Mouse (Mus musculus) c-Kit-positive CD71-negative TER-119-negative erythroid progenitor cells, embryonic 14.5 days (primary cell): ENCODE measurements at regions not wholly inside any gene's neighbourhood (a gene's known extent, or its start where the extent isn't known, plus 50 kb on each side); places are given as distances from the start of the nearest gene placed in this dataset.
A peak's percentile ranks its signal among the peaks of the same experiment; 100 is the strongest.

Source experiments
- DNase-seq: peaks from one replicate; pipeline ENCODE4 v3.0.0-alpha.2; 2013; ENCODE audit warnings: low read depth

DNA sequence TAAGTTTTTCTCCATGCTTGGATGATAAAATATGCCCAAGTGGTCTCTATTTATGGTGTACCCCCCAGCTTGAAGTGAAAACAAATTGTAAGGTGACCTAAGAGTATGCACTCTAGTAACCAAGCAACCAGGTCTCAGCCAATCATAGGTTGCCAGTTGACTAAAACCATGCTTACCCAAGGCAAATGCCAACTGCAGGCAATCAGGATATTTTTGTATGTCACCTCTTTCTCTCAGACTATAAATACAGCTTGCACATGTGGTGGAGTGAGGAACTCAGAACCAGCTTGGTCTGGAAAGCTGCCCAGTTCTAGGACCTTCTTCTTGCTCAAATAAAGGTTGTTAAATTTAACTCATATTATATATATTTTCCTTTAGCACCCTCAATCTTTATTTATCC is 476.0 kb upstream of the Gm26657 start:
- DNase-seq: no peak

DNA sequence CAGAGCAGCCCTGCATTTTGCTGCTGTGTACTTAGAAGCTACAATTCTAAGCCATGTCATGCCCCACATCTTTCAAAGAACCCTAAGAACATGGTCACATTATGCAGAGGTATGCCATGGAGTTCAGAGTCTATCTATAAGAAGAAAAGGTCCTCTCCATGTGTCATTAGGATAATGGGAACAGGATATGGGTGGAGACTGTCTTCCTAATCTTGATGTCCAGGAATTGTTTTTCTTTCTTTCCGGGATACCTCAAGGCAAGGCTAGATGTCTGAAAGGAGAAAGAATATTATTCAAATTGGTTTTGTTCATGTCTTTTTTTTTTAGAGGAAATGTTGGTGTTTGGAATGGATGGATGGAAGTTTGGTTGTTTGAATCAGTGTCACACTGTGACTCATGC is 477.3 kb upstream of the Gm26657 start:
- no peak for DNase-seq

DNA sequence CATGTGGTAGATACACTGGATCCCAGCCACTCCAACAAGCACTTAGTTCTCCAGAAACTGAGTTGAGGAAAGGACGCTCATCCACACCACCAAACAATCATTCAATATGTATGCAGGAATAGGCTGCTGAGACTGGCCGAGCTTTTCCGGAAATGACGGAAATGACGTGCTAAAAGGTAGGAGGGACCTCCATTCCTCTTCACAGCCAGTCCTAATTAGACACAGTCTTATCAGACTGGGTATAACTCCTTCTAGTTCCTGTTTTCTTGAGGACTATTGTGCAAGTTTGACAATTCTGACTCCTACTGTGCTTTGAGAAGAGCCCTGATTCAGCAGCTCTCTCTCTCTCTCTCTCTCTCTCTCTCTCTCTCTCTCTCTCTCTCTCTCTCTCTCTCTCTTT is 477.9 kb upstream of the Gm26657 start:
- peak; percentile 3 for DNase-seq

DNA sequence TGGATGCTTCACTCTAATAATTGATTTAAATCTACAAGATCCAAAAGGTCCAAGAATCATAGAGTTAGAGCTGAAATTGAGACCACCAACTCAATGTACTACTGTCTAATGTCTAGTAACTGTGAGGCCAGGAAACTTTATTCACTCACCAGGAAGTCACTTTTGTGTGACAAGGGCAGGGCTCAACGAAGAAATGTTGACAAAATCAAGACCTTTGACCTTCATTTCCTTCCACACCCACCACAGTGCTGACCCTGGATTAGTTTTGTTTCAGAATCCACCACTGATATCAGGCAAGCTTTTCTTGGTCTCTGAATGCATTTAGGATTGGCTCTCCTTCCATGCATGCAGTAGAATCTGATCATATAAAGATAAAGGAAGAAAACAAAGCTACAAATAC is 487.5 kb upstream of the Gm26657 start:
- DNase-seq: no peak

DNA sequence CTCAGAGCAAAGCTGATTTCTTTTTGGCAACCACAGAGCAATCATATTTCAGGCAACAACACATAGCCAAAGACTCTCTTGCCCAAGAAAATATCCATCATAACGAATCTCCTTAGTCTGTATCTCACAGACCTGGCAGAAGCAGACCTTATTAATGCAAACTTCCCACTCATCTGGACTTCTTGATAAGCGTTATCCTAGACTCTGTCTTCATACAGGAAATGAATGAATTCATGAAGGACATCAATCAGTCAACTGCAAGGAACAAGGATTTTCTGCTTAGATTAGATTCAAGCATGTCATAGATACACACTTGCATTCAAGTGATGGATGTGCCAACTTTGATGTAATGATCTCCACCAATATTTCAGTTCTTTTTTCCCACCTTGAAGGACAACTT is 488.1 kb upstream of the Gm26657 start:
- DNase-seq: no peak

DNA sequence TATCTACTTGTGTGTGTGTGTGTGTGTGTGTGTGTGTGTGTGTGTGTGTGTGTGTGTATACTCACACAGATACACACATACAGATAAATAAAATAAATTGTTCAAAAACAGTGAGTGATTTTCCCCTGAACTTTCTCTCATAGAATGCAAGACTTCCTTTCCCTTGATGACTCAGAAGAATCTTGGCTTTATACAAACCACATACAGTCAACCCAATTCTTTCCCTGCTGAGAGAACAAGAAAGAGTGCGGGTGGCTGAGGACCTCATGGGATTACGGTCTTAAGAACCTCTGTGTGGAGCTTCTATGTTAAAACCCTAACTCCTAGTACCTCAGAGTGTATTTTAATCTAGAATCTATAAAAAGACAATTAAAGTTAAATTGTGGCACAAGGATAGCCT is 489.3 kb upstream of the Gm26657 start:
- DNase-seq: no peak

DNA sequence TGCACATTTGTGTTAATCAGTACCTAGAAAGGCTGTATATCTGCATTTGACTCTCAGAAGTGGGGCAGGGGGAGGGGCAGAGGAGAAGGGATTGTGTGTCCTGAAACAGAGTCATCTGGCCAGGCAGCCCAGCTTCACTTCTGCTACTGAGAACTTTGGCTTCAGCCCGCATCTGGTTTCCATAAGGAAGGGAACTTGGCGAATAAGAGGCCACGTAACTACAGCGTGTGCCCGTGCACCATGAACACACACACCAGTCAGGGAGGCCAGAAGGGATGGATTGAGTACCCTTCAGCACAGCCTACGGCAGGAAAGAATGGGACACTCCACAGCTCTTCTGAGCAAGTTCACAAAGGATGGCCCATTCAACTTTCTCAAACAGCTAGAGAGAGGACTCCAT is 496.0 kb upstream of the Gm26657 start:
- no peak for DNase-seq

DNA sequence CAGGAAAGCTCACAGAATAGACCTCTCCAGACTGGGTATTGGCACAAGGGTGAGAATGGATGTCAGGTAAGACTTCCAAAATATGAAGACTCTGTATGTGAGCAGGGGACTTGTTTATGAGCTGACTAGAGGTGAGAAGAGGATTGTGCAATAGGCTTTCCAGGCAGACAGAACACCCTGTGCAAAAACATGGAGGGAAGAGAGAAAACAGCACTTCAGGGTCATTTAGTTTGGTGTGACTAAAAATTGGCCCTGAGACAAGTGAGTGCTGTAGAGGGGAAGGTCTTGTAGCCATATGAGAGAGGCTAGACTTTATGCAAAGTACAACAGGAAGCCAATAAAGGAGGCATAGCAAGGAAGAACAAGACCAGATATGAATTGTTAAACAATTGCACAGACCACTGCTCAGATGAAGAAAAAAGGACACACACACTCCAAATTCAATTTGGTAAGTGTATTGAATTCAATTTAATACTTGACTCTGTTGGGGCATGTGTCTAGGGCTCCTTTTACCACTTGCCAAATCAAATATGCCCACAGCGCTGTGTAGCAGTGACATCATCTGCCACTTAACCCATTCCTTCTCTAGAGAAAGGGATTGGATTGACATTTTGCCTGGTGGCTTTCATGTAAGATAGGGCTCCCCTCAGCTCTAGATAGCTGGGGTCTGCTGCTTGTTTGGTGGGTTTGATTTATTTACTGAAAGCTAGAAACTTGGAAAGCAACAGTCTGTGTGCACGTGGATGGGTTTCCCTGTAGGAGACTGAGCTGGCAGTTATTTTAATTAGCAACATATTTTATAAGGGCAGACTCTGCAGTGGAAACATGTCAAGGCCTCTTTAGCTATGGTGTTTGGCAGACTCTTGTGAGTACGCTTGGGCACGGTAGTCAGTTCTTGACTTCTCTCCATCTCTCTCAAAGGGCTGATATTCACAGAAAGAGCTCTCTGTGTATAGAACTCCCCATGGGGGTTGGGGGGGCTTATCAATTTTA is 501.1 kb upstream of the Gm26657 start:
- DNase-seq: no peak

DNA sequence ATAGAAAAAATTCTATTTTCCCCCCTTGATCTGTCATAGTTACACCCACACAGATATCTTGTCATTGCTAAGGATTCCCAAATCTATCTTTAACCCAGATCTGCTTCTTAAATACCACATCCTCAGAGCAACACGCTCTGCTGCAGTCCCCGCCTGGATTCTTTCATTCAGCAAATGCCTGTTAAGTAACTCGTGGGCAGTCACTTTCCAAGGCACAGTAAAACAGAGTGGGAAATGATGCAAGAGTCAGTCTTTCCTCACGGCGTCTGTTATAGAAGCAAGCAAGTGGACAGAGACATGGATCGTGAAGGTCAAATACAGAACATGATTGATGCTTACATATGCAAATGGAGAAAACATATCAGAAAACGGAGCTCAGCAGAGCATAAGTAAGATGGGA is 508.5 kb upstream of the Gm26657 start:
- no peak for DNase-seq

DNA sequence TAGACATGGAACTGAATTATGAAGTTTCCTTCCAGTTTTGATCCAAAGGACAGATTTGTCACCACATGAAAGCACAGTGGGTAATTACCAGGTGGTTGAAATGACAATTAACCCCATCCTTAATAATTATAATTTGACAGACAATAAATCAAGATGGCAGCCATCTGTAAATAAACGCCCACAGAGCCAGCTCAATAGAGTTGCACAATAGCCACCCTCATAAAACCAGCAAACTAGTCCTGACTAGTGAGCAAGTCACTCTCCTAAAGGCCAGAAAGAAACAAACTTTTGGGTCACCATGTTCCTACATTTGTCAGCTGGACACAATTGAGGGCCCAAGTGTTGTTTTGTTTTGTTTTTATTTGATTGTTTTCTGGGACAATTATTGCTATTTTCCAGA is 509.4 kb upstream of the Gm26657 start:
- DNase-seq: no peak

DNA sequence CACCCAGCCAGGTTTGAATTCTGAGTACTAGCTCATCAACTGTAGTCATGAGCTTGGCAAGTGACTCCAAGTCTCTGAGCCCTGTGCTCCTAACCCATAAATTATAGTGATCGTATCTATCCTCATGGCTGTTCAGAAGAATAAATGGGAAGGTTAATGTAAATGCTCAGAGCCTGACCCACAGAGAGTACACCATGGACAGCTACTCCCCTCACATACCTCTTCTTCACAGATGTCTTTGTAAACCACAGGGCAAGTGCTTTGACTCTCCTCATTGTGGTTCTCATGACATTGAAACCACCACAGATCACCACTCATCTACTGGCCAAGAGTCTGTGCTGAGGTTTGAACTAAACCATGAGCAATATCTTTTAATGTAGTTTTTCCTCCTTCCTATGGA is 513.4 kb upstream of the Gm26657 start:
- no peak for DNase-seq

DNA sequence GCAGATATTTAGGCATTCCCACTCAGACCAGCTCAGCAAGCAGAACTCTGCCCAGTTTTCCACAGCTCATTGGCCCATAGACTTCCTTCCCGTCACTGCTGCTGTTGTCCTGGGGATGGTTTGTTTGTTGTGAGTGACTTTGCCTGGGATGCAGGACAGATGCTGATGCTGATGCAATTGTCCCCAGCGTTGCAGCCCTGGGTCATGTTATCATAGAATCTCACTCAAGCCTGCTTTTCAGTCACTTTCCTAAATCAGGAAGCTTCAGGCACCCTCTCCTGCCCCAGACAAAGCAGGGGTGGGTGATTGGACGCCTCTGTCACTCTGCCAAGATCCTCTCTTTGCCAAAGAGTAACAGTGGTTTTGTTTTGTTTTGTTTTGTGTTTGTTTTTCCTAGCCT is 515.3 kb upstream of the Gm26657 start:
- DNase-seq: no peak

DNA sequence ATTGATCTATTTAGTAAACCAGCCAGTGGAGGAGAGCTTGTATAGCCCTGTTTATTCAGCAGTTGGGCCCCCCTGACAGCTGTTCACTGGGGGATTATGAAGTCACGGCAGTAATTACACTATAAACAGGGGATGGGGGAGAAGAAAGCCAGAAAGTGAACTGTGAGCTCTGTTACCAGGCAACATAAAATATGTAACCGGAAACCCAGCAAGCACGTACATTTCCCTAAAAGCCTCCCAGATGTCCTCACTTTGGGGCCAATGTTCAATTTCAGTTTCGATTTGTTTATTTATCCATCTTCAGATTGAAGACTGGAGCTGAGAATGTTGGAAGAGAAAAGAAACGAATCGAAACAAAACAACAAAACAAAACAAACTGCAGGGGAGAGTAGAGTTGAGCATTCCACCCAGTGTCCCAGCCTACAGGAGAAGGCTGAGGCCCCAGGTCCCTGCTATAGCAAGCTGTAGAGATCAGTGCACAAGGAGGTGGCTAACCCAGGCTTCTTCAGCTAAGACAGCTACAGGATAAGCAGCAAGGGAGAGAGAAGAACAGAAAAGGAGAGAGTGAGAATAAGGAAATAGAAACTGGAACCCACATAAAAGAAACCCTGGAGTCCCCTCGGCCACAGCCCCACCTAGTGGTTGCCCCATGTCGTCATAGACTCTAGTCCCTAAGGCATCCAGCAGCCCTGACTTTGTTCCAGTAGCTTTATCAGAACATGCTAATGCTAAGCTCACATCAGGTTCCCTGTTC is 517.7 kb upstream of the Gm26657 start:
- DNase-seq: peak; percentile 42

DNA sequence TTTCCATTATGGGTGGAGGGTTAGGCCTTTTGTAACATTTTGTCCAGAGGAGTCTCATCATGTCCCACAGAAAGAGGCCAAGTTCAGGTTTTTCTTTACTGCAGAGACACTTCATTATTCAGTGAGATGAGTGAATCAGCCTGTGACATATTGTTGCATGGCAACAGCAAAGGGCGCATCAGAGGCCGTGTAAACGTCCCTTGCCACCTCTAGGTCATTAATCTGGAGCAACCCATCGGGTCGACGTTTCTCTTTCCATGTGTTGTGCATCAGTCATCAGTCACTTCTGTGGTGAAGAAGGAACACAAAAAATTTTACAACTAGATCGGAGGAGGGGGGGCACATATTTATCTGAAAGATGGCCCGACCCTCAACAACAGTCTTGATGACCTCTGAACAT is 519.3 kb upstream of the Gm26657 start:
- no peak for DNase-seq

DNA sequence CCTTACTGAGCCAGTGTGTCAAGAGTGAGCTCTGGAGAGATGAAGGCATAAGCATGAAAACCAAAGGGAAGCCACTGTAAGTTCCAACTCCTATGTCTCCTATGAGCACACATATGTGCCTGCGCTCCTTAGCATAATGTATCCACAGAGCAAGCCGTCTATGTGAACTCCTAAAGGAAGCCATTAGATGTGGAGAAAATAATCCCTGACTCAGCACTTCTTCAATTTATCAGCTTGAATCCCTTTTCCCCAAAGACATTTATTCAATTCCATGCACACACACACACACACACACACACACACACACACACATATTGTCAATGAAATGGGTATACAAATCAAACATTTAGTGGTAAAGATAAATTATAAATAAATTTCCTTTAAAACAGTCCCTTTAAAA is 530.4 kb upstream of the Gm26657 start:
- DNase-seq: no peak

DNA sequence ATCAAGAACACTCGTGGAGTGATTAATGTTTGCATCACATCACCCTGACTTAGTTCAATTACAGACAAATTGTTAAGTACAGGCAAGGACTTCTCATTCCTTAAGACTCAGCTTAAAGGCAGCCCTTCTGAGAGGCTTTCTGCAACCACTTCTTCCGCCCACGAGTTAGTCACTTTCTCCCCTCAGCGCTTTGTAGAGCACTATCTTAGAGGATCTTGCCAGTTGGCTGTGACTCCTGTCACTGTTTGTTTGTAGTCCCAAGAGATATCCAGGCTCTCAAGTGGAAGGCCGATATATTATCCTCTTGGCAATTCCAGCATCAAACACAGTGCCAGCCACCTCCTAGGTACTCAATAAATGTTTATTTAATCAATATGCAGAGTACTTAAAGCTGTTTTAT is 532.1 kb upstream of the Gm26657 start:
- no peak for DNase-seq

DNA sequence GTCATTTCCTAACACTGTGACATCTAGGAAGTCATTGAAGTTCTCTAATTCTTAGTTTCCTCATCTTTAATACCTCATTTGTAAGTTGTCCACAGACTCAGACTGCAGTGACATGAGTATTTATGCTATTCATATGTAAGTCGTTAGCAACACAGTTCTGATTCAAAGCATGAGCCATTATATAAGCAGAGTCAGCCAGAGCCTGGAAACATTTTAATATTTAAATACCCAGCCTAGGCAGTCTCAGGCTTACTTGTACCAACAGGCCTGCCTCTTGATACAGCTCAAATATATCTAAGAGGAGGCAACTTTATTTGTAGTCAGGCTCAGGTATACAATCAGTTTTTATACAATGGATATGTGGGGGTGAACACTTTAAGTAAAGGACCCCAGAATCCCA is 534.8 kb upstream of the Gm26657 start:
- DNase-seq: no peak

DNA sequence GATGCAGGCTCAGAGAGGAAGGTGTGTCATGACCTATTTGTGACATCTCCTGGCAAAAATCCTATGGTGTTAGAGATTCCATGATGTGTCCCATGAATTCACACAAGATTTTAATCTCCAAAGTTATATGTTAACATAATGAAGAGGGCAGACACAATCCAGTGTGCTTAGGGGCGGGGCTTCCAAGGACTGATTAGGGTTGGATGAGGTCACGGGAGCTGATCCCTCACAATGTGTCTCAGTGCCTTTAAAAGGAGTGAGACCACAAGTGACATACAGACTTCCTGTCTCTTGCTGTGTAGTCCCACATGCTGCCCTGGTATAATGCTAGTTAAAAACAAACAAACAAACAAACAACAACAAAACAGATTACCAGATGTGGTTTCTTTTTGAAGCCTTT is 546.5 kb upstream of the Gm26657 start:
- DNase-seq: no peak

DNA sequence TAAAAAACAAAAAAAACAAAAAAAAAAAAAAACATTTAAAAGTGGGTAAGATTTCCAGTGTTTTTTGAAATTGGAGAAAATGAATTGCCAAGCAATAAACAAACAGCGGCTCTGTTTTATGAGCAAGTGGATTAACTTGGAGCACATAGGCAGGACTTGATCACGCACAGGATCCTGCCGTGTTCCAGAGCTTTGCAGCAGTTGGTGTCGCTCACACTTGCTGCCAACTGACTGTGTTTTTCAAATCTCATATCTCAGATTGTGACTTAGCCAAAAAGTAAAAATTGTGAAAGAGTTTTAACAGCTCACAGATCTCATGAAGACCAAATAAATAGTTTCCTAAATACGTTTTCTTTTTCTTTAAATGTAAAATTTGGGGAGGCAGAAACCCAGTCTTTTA is 547.4 kb upstream of the Gm26657 start:
- DNase-seq: no peak

DNA sequence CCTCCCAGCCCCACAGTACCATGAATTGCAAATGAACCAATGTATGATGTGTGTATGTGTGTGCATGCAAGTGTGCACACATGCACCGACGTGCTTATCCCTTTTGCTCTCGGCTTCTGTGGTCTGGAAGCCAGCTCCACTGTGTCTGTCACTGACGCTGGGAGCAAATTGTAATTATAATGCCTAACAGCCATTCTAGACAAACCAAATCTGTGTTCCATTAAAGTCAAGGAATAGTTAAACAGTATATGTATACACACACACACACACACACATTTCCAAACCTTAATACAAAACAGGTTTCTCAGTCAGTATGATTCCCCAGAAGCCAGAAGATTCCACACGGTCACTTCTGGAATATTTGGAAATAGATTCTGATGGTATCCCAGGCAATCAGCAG is 560.3 kb upstream of the Gm26657 start:
- no peak for DNase-seq

DNA sequence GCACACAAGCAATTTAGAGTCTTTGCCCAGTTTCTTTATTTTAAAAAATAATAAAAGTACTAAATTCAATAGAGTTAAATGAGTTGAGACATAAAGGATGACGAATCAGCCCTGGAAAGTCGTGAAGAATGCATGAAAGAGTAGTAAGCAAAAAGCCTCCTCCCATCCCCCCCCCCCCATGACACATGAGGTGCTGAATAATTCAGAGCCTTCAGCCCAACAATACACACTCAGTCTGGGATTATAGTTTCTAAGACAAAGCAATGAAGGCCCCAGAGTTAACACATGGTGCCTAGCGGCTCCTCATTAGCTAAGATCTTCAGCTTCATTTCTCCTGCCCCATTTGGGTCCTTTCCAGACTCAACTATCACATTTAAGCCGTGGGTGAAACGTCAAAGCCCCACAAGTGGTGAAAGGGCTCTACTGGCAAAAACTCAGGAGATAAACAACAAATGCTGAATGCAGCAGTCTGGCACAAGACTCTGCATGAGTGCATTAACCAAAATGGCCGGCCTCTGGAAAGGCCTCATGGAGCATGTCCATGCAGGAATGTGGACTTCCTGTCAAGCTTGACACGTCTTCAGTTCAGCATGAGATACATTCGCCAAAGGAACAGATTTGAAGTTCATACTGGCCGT is 560.9 kb upstream of the Gm26657 start:
- no peak for DNase-seq

DNA sequence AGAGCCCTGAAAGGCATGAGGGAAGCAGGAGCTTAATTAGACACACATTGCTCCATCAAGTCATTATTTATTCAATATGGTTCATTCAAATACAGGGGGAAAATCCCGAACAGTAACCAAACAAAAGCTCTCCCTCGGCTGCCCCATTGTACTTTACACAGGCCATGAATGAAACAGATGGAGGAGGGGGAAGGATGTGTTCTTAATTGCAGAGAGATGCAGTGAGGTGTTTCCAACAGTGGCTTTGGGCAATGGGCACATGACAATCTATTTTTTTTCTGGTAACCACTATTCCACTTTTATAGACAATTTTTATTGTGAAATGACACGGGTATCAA is 578.6 kb upstream of the Gm26657 start:
- no peak for DNase-seq
